Mouse (Mus musculus) hindbrain, embryonic 13.5 days (tissue): Measurements from ENCODE around the gene Cyp2s1. TPM values are rescaled to one million over a fixed set of nuclear protein-coding genes. Genes with fewer than 3 reads are reported as not detected.

Experiments used
- ATAC-seq: fragments of 200-750 bp; cut with Nextera tagmentation; 2 replicates; pipeline ENCODE4 v1.8.0; 2017; ENCODE audit warnings: moderate TSS enrichment; ENCODE audit not compliant: low FRiP score
- H3K27ac ChIP-seq: fragments of 300-500 bp; sonication (generic); 2 replicates; pipeline ENCODE4 v1.5.1; 2015; ENCODE audit warnings: inconsistent platforms, mild to moderate bottlenecking, moderate library complexity
- H3K27me3 ChIP-seq: fragments of 300-500 bp; sonication (generic); 2 replicates; pipeline ENCODE4 v1.6.1; 2015; ENCODE audit warnings: mild to moderate bottlenecking, inconsistent platforms
- H3K36me3 ChIP-seq: fragments of 300-500 bp; sonication (generic); 2 replicates; pipeline ENCODE4 v1.6.1; 2015; ENCODE audit warnings: mild to moderate bottlenecking, inconsistent platforms
- H3K4me1 ChIP-seq: fragments of 300-500 bp; sonication (generic); replicated peaks from 2 replicates; pipeline ENCODE4 v1.6.1; 2015; ENCODE audit warnings: inconsistent platforms
- H3K4me2 ChIP-seq: fragments of 300-500 bp; sonication (generic); 2 replicates; pipeline ENCODE4 v1.6.1; 2015; ENCODE audit warnings: inconsistent platforms, mild to moderate bottlenecking, moderate library complexity
- H3K4me3 ChIP-seq: fragments of 300-500 bp; sonication (generic); 2 replicates; pipeline ENCODE4 v1.5.1; 2015; ENCODE audit warnings: mild to moderate bottlenecking, inconsistent platforms
- H3K9ac ChIP-seq: fragments of 300-500 bp; sonication (generic); 2 replicates; pipeline ENCODE4 v1.6.1; 2015; ENCODE audit warnings: mild to moderate bottlenecking, inconsistent platforms
- H3K9me3 ChIP-seq: fragments of 300-500 bp; sonication (generic); 2 replicates; pipeline ENCODE4 v1.6.1; 2016; ENCODE audit warnings: inconsistent platforms
- WGBS: fragments of 180-500 bp; shearing (Covaris S2); methylation state at CpG from one replicate; pipeline ENCODE4 v1.1.7; 2015; 5-methylcytosine and 5-hydroxymethylcytosine counted together
- microRNA-seq: library from miRNA; unstranded; fragments of <30 nt; microRNA quantifications from one replicate; pipeline ENCODE4, GENCODE M21; 2016
- polyA plus RNA-seq: library from polyadenylated mRNA; unstranded; fragments of >200 nt; fragmentation: Nextera tagmentation; extraction: Ambion mirVana; gene quantifications from 2 replicates; pipeline ENCODE4 v1.2.1, GENCODE M21; 2015

Cyp2s1 gene
- polyA plus RNA-seq, 1 experiment from 2014 or later, result 1.4 TPM

DNA sequence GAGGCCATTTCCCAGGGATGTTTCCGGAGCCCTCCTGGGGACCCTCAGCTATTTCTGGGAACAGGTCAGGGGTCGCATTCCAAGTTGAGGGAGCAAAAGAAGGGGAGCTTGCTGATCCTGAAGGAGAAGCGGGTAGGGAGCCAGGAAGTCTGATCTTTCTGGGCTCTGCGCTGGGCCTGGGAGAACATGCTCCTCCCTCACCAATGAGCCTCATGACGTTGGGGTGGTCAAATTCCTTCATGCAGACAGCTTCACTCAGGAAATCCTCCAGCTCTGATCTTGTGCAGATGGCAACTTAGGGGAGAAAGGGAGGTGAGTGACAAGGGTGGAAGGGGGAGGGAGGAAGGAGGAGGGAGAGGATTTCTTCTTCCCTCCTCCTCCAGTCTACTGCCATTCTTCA is 52.5 kb downstream of the Cyp2s1 start:
- H3K4me1 ChIP-seq, result no peaks in the 10 kb centered on the region
- H3K9ac ChIP-seq, result no peak overlapping the region
- no peaks in the 10 kb centered on the region for H3K9me3 ChIP-seq
- no peak overlapping the region for H3K4me2 ChIP-seq
- H3K27me3 ChIP-seq, result no peaks in the 10 kb centered on the region
- no peak for ATAC-seq
- WGBS, result 70% methylated on average over 5 of the region's 5 CpGs
- H3K36me3 ChIP-seq, result 0 out of 2 replicates have a peak, but pooled peaks cover 6% of the 10 kb centered on the region
- H3K27ac ChIP-seq, result no peak overlapping the region
- H3K4me3 ChIP-seq, result no peak overlapping the region

DNA sequence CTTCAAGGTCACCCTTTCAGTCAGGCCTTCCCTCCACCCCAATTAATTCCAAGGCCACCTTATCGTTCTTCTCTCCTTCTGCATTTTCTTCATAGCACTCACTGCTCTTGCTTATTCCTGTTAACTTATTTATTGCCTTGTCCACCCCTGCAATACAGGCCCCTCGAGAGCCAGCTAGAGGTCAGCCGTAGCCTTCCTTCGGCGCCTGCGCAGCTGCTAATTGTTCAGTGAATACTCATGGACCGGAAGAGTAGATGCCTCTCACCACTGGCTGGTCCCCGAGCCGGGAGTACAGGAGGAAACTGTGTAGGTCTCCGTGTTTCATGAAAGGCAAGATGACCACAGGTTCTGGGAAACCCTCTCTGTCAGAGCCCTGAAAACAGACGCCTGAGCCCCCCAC is 53.0 kb downstream of the Cyp2s1 start:
- ATAC-seq, result no peak
- Histone ChIP-seq H3K9me3 (no peaks in the 10 kb centered on the region), H3K9ac (no peak overlapping the region), H3K36me3 (0 out of 2 replicates have a peak, but pooled peaks cover 6% of the 10 kb centered on the region), H3K4me1 (no peaks in the 10 kb centered on the region), H3K27me3 (no peaks in the 10 kb centered on the region), H3K4me3 (no peak overlapping the region), H3K4me2 (no peak overlapping the region), H3K27ac (no peak overlapping the region)
- WGBS, result 74% methylated on average over 11 of the region's 11 CpGs

DNA sequence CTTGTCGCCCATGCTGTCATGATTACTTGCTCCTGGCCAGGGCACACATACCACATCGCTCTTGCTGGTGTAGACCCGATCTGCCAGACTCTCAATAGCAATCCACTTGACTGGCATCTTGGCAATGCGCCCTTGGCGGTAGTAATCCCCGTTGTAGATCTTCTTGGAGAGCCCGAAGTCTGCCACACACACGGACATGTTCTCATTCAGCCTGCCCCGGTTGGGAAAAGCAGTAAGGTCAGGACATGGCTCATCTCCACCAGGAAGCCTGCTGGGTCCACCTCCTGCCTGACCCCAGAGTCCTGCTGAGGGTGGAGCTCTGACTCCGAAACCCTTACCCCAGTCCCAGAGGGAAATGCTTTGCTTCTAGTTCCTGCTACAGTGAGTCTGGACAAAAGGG is 55.4 kb downstream of the Cyp2s1 start:
- no peak overlapping the region for H3K9ac ChIP-seq
- H3K27me3 ChIP-seq, result no peaks in the 10 kb centered on the region
- H3K4me1 ChIP-seq, result no peaks in the 10 kb centered on the region
- no peak overlapping the region for H3K4me3 ChIP-seq
- 0 out of 2 replicates have a peak, but pooled peaks cover 2% of the 10 kb centered on the region for H3K36me3 ChIP-seq
- H3K4me2 ChIP-seq, result no peak overlapping the region
- ATAC-seq, result no peak
- H3K27ac ChIP-seq, result no peak overlapping the region
- H3K9me3 ChIP-seq, result no peaks in the 10 kb centered on the region
- 76% methylated on average over 10 of the region's 10 CpGs for WGBS

DNA sequence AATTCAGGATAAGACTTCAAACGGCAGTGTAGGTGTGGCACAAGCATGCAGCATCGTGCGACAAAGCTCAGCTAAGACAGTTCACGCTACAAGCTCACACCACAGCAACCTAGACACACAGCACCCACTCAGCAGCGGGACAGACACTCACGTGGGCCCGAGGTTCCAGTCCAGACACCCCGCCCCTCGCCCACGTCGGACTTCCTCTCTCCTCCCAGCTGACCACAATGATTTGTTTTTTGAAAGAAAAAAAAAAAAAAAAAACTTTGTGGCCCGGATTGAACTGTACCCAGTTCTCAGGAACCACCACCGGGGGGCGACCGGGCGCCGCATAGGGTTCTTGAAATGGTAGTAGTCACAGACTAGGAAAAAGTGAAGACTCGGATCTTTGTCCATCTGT is 60.7 kb downstream of the Cyp2s1 start:
- peak overlapping the region; percentile 99 for H3K4me3 ChIP-seq
- peak; percentile 23 for ATAC-seq

DNA sequence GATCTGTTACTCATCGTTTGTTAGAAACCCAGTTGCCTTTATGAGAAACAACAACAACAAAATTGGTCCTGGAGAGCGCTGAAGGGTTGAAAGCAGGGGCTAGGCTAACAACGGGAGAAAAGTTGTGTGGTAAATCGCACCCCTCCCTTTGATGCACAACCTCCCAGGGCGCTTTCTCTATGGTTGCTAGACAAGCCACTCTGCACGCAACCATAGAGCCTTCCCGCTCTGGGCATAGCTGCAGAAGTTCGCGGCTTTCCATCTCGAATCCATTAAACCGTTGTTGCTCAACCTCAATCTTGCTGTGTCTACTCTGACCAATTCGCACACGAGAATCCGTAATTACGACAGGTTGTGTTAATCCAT is 61.3 kb downstream of the Cyp2s1 start:
- Histone ChIP-seq H3K4me2 (peak overlapping the region; percentile 95), H3K36me3 (peaks cover 10% of the 10 kb centered on the region), H3K9me3 (no peaks in the 10 kb centered on the region), H3K4me1 (peaks cover 27% of the 10 kb centered on the region), H3K27me3 (no peaks in the 10 kb centered on the region), H3K27ac (peak overlapping the region; percentile 99), H3K9ac (peak overlapping the region; percentile 74), H3K4me3 (peak overlapping the region; percentile 99)
- under 1% methylated on average over 15 of the region's 15 CpGs for WGBS
- ATAC-seq, result peak; percentile 55

More for the DNA sequence above, 60.7 kb downstream of the Cyp2s1 start:
- WGBS, result under 1% methylated on average over 18 of the region's 18 CpGs
- Histone ChIP-seq H3K4me1 (peaks cover 27% of the 10 kb centered on the region), H3K36me3 (peaks cover 4% of the 10 kb centered on the region), H3K27ac (peak overlapping the region; percentile 99), H3K27me3 (no peaks in the 10 kb centered on the region), H3K9ac (peak overlapping the region; percentile 74), H3K4me2 (peak overlapping the region; percentile 95), H3K9me3 (no peaks in the 10 kb centered on the region)

DNA sequence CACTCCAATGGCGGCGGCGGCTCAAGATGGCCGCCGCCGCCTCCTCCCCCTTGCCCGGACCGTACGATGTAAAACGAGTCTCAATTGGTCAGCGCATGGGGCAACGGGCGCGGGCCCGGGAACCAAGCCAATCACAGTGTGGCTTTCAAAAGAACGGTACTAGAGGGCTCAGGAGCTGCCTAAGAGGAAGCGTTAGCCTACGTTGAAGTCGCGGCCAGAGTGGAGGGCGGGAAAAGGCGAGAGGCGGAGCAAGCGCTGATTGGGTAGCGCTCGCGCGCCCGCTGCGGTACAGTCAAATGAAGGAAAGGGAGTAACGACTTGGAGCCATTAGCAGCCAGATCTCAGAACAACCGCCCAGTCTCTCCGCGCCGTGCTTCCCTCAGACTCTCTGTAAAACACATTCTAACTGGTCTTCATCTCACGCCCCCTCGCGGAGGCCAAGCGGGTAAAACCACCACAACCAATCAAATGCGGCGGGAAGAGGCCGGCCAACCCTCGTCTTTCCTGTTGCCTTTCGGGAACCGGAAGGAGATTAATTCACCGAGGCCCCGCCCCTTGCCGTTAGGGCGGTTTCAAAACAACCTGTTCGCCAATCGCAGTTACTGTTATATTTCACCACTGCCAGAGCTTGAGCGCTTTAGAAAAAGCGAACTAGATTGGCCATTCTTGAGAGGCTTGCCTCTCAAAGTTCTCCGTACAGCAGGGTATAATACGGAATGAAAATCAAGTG is 61.8 kb downstream of the Cyp2s1 start, which contains the start of gene Hnrnpul1:
TSS of gene Hnrnpul1 (minus strand) at position 20 of the 730 bp plus-strand sequence.
- H3K27ac ChIP-seq, result peak within 1 kb of the TSS; percentile 99
- under 1% methylated on average over 55 of the region's 55 CpGs for WGBS
- peak within 1 kb of the TSS; percentile 99 for H3K9ac ChIP-seq
- peak within 1 kb of the TSS; percentile 99 for H3K4me3 ChIP-seq
- H3K27me3 ChIP-seq, result no peaks in the 10 kb centered on the region
- H3K36me3 ChIP-seq, result peaks cover 14% of the 10 kb centered on the region
- H3K4me2 ChIP-seq, result peak within 1 kb of the TSS; percentile 95
- H3K9me3 ChIP-seq, result no peaks in the 10 kb centered on the region
- peak; percentile 95 for ATAC-seq
- peaks cover 27% of the 10 kb centered on the region for H3K4me1 ChIP-seq

DNA sequence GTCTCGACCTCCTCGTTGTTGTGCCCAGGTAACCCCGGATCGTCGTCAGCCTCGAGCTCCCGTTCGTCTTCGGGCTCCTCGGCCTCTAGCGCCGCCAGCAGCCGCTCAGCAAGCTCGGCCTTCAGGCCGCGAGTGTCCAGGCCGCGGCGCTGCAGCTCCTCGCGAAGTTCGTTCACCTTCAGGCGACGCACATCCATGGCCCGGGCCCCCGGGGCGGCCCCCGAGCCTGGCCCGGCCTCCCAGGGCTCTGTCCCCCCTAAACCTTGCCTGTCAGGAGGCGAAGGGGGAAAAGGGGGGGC is 62.3 kb downstream of the Cyp2s1 start:
- peaks cover 19% of the 10 kb centered on the region for H3K36me3 ChIP-seq
- no peak for ATAC-seq
- H3K4me1 ChIP-seq, result peaks cover 27% of the 10 kb centered on the region

DNA sequence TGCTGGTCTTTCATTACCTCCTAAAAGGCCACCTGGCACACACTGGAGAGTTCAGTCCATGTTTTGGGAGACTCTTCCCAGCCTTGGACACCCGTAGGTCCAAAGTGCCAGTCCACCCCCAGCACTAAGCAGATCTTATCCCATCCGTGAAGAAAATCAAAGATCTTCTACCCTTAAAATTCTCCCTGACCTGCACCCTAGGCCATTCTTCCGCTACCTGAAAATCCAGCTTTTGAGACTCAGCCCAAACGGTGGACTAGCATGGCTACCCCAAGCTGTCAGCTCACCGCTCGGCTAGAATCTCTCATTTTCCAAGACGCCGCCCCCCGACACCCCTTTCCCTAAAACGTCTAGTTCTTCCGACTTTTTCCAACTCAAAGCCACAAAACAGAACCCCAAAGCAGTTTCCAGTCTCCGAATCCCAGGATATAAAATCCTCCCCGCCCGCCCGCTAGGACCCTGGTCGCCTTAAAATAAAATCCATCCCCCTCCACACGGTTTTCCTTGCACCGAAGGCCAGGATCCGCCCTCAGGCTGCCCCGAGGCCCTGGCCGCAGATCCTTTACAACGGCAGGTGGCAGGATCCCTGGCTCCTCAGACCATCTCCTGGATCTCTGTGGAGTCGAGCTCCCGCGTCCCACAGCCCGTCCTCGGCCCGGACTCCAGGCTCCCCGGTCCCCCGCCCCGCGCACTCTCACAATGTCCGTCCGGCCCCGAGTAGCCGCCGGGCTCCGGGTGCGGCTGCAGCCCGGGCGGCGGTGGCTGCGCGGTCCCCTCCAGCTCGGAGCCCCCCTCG is 62.9 kb downstream of the Cyp2s1 start:
- peak overlapping the region; percentile 99 for H3K27ac ChIP-seq
- H3K4me3 ChIP-seq, result peak overlapping the region; percentile 99
- H3K36me3 ChIP-seq, result peaks cover 24% of the 10 kb centered on the region
- peak overlapping the region; percentile 95 for H3K4me2 ChIP-seq
- peaks cover 27% of the 10 kb centered on the region for H3K4me1 ChIP-seq
- no peaks in the 10 kb centered on the region for H3K27me3 ChIP-seq
- 1% methylated on average over 46 of the region's 46 CpGs for WGBS
- peak; percentile 18 for ATAC-seq
- no peaks in the 10 kb centered on the region for H3K9me3 ChIP-seq
- H3K9ac ChIP-seq, result peak overlapping the region; percentile 99

More for the DNA sequence above, 62.3 kb downstream of the Cyp2s1 start:
- WGBS, result under 1% methylated on average over 30 of the region's 30 CpGs
- Histone ChIP-seq H3K9me3 (no peaks in the 10 kb centered on the region), H3K27ac (peak overlapping the region; percentile 99), H3K9ac (peak overlapping the region; percentile 99), H3K4me2 (peak overlapping the region; percentile 95), H3K4me3 (peak overlapping the region; percentile 99), H3K27me3 (no peaks in the 10 kb centered on the region)

DNA sequence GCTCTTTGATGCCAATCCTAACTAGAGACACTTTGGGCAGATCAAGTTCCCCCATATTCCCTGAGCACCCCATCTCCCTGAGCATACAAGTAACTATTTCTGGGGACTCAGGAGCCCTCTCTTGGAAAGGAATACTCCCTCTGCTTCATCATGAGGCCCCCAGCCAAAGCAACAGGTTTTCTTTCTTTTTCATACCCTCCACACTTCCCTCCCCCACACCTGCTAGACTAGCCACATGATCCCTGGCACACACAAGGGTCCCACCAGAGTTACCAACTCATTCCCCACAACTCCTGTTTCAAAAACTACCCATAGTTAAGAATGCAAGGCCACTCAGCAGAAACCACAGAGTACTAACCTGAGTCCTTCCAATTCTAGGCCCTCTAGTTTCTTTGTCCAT is 63.6 kb downstream of the Cyp2s1 start:
- Histone ChIP-seq H3K4me2 (peak overlapping the region; percentile 95), H3K4me1 (peaks cover 27% of the 10 kb centered on the region), H3K27me3 (no peaks in the 10 kb centered on the region), H3K4me3 (peak overlapping the region; percentile 99), H3K9ac (peak overlapping the region; percentile 99), H3K27ac (no peak overlapping the region), H3K9me3 (no peaks in the 10 kb centered on the region), H3K36me3 (peaks cover 32% of the 10 kb centered on the region)
- ATAC-seq, result no peak

Small RNAs within 50 kb of the gene (microRNA-seq; reads per million reads assigned to microRNA genes)
- not detected for gene Gm24865

Other genes with a start within 250 kb of the Cyp2s1 start
- not detected in 2 replicates for gene Erich4, start 201.0 kb downstream of the Cyp2s1 start, polyA plus RNA-seq
- gene Dmac2, start 197.5 kb downstream of the Cyp2s1 start, polyA plus RNA-seq, result 35.8 and 42.6 TPM in 2 replicates
- gene B3gnt8, start 190.3 kb downstream of the Cyp2s1 start, polyA plus RNA-seq, result 1.0 and 1.2 TPM in 2 replicates
- 46.3 and 49.2 TPM in 2 replicates for gene Bckdha, start 157.9 kb downstream of the Cyp2s1 start, polyA plus RNA-seq
- gene Exosc5, start 157.7 kb downstream of the Cyp2s1 start, polyA plus RNA-seq, result 44.7 and 47.1 TPM in 2 replicates
- 15.6 and 16.3 TPM in 2 replicates for gene Tmem91, start 141.7 kb downstream of the Cyp2s1 start, polyA plus RNA-seq
- 40.0 and 41.5 TPM in 2 replicates for gene B9d2, start 136.1 kb downstream of the Cyp2s1 start, polyA plus RNA-seq
- 0.85 and 1.2 TPM in 2 replicates for gene Tgfb1, start 129.9 kb downstream of the Cyp2s1 start, polyA plus RNA-seq
- gene Ccdc97, start 97.8 kb downstream of the Cyp2s1 start, polyA plus RNA-seq, result 33.1 and 33.8 TPM in 2 replicates
- gene Hnrnpul1, start 62.2 kb downstream of the Cyp2s1 start, polyA plus RNA-seq, result 49.9 and 50.7 TPM in 2 replicates
- 21.9 and 22.2 TPM in 2 replicates for gene Axl, start 28.2 kb downstream of the Cyp2s1 start, polyA plus RNA-seq
- gene Cyp2b10, start 80.7 kb upstream of the Cyp2s1 start, polyA plus RNA-seq, result not detected in 2 replicates
- not detected in 2 replicates for gene Cyp2b13, start 244.6 kb upstream of the Cyp2s1 start, polyA plus RNA-seq